Mouse (Mus musculus): ENCODE measurements around the gene H2-Ke6.
"Not testable (repeated sequence)": the region's sequence is repeated elsewhere in the genome, so short reads cannot be mapped to it uniquely, and the experiment has no call there.

H2-Ke6 gene

DNA sequence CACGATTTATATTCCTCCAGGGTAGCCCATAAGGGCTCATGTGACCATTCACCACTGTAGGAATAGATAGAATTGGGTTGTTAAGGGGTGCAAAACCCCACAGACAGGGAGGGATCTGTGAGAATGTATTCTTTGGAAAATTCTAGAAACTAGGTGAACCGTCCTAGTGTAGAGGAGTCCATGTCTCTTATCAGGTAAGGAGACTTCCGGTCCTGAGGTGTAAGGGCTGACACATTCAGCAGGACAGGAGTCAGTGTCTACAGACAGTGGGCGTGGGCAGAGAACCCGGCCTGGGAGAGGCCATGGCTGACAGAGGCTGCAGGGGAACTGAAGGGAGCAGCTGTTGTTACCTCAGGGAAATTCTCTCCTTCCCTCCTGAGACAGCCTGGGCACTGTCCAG lies 29.2 kb downstream of the H2-Ke6 start:
- DNase-seq (ENCODE audit: low read depth) = peak; percentile 75

DNA sequence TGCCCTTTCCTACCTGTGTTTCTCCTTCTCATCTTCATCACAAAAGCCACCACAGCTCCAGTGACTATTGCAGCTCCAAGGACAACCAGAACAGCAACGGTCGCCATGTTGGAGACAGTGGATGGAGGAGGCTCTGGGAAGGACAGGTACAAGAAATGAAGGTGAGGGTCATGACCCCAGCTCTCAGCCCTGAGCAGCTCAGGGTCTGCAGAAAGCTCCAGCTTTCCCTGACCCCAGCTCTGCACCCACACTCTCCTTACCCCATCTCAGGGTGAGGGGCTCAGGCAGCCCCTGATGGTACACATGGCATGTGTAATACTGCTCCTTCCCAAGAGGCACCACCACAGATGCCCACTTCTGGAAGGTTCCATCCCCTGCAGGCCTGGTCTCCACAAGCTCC lies 30.8 kb downstream of the H2-Ke6 start:
- DNase-seq (ENCODE audit: low read depth) = not testable (repeated sequence)

DNA sequence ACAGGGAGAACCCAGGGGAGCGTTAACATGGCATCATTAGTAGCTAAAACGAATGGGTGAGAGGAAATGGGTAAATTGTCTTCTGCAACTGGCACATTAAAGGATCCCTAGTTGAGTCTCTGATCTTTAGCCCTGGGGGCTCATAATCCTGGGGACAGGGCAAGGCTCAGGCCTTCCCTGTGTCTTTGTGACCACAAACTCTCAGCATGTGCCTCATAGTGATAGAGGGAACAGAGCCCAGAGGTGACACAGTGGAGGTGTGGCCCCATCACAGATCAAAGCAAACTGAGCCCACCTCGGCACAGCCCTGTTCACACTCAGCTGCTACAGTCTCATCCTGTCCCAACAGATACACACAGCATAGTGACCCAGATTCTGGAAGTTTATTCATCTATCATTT lies 32.2 kb downstream of the H2-Ke6 start:
- peak; percentile 52 for DNase-seq (ENCODE audit: low read depth)

DNA sequence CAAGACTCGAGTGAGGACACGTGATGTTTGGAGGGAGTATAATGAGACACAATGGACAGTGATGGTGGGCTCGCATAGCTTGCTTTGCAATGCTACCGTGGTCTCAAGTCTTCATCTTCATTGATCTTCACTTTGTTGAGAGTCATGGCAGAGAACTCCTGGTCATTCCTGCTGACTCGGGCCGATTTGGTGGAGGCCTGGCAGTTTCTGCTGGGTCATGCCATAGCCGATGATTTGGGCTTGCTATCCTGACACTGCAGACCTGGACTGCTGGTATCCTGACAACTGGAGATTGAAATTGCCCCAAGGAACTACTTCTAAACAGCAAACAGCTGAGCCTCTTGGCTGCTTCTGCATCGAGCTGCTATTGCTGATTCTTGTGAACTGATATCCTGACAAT lies 32.9 kb downstream of the H2-Ke6 start:
- DNase-seq (ENCODE audit: low read depth) = peak; percentile 43

DNA sequence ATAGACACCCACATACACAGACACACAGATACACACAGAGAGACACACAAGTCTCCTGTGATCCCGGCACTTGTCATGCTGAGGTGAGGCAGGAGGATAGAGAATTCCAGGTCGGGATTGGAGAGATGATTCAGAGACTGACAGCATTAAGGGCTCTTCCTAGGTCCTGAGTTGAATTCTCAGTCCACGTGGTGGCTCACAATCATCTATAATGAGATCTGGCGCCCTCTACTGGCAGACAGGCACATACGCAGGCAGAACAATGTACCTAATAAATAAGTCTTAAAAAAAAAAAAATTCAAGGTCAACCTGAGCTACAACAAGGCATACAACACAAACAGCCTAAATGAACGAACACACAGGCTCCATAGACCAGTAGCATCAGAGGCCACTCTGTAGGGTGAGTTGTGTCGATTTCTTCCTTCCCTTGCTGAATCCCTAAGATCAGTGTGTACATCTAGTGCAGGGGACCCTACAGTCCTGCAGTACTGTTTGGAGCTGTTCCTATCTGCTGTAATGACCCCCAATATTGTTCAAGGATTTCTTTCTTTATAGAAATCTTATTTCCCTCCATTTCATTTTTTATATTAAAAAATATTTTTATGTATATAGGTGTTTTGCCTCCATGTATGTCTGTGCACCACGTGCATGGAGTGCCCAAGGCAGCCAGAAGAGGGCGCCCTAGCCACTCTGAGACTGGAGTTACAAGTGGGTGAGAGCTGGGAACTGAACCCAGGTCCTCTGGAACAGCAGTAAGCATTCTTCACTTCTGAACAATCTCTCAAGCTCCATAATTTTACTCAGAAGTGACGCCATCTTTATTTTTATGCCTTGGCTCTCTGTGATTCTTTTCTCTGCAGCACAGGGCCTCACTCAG lies 35.8 kb downstream of the H2-Ke6 start:
- peak; percentile 93 for DNase-seq (ENCODE audit: low read depth)

DNA sequence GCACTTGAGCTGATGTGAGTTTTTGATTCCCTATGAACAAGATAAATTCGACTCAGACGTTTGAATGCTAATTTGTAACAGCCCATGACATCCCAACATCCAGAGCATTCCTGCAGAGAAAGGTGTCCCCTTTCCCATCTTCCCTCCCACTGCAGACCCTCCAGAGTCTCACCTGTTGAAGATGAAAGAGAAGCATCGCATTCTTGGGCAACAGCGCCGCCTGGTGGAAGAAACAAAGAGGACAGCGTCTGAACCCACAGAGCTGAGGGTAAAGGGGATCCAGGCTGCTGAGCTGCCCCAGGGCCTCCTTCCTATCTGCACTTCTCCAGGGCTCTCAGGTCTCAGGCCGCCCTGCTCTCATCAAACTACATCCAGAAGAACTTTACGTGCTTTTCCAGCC lies 45.7 kb downstream of the H2-Ke6 start:
- peak; percentile 90 for DNase-seq (ENCODE audit: low read depth)

DNA sequence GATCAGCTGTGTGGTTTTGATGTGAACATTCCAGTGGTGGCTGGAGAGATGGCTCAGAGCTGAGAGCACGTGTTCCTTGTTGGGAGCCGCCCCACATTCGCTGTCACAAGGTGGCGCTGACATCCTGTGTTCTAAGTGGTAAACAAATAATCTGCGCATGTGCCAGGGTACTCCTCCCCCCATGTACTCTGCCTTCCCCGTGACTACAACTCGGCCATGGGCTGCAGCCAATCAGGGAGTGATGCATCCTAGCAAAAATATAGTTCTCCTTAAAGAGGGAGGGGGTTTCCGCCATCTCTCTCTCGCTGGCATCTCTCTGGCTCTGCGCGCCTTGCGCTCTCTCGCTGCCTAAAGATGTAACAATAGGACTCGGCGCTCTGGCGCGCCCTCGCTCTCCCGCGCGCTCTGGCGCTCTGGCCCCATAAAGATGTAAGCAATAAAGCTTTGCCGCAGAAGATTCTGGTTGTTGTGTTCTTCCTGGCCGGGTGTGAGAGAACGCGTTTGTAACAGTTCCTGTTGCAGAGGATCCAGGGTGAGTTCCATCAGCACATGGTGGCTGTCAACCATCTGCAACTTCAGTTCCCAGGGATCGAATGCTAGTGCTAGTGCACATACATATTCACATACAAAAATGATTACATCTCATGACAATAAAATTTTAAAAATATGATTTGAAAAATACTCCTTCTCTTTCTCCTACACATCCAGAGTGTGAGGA lies 46.5 kb downstream of the H2-Ke6 start:
- peak; percentile 99 for DNase-seq (ENCODE audit: low read depth)

DNA sequence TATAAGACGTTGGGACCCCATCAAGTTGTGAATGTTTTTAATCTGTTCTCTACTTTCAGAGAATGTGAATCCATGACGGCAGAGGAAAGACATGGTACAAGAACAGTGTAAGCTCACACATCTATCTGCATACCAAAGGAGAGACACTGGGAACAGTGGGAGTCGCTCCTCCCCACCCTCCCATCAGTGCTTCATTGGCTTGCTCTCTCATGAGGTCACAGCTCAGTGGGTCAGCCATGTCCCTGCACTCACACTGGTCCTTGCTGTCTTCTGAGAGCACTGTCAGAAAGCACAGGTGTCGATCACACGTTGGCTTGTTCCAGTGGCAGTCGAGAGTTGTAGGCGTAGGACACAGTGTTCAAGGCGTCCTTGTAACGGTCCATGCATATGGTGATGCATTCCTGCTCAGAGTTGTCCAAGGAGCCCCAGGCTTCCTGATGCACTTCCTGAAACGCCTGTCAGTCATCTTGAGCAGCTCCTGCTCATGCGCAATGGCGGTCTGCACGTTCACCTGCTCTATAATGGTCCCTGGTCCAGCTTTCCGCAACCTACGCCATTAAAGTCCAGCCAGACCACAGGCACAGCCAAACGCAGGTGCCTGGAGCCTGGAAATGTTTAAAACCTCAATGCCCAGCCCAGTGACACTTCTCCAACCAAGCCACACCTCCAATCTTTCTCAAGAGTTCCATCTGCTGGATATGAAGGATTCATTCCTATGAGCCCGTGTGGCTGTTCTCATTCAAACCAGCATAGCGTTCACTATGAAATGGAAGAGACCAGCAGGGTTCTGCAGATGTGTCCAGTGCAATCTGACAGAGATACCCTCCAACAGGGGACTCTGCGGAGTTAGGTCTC lies 47.5 kb downstream of the H2-Ke6 start:
- no peak for DNase-seq (ENCODE audit: low read depth)

DNA sequence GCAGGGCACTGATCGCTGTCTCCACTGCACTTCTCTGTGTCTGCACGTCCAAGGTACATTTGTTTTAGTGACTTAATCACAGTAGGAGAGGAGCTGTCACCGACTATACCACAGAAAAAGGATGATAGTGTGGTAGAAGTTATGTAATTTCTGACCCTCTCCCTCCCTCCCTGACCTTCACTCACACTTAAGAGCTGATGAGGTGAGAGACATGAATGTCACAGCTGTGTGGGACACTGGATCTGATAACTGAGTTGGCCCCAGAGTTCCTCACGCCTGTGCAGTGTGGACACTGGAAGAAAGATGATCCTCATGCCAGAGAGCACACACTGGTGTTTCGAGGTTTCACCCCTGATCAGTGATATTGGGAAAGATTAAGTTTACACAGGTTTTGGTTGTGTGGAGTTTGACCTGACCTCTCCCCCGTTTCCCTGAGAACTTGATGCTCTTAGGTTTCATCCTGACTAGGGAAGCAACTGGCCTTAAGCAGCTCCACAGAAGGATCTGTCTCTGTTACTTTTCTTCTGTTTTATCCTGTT lies 48.3 kb downstream of the H2-Ke6 start:
- DNase-seq (ENCODE audit: low read depth) = peak; percentile 47

DNA sequence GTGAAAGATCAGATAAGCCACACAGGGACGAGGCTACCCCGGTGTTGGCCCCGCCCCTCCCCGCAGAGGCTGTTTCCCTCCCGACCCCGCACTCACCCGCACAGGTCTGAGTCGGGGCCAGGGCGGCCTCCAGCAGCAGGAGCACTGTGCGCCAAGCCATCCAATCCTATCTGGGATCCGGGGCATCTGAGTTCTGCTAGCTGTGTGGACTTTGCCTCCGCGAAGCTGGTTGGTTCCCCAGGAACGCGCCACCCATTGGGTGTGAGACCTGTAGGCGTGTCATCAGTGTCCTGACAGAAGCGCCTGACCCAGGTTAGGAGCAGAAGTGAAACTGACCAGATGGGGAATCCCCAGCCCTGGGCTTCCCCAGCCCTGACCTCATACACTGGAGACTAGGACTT lies 49.2 kb downstream of the H2-Ke6 start:
- peak; percentile 95 for DNase-seq (ENCODE audit: low read depth)

DNA sequence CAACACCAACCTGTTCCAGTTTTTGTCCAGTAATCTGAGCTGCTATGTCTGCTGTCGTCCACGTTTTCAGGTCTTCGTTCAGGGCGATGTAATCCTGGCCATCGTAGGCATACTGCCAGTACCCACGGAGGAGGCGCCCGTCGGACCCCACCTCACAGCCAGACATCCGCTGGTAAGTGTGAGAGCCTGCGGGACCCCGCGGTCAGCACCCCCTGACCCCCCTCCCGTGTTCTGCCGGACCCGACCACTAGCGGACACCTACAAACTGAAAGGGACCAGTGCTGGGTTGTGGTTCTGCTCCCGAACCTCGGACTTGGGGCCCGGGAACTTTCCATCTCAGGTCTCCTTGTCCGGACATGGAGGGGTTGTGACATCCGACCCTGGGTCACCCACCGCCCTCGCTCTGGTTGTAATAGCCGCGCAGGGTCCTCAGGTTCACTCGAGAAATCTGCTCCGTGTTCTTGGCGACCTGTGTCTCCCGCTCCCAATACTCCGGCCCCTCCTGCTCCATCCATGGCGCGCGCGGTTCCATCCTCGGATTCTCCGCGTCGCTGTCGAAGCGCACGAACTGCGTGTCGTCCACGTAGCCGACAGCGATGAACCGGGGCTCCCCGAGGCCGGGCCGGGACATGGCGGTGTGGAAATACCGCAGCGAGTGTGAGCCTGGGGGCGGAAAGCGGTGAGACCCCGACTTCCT lies 49.9 kb downstream of the H2-Ke6 start:
- no peak for DNase-seq (ENCODE audit: low read depth)

Measured in induced T-regulatory cell, adult 2 months (primary cell).